Mouse (Mus musculus) forebrain, embryonic 12.5 days (tissue): ENCODE results near the gene Kars. TPM values are rescaled to one million over a fixed set of nuclear protein-coding genes. Genes with fewer than 3 reads are reported as not detected.

ENCODE experiments used
- ATAC-seq: fragments of 200-750 bp; cut with Nextera tagmentation; 2 replicates; pipeline ENCODE4 v1.8.0; 2017; ENCODE audit warnings: moderate TSS enrichment; ENCODE audit not compliant: low FRiP score
- H3K27ac ChIP-seq: fragments of 300-500 bp; sonication (generic); 2 replicates; pipeline ENCODE4 v1.5.1; 2016; ENCODE audit warnings: mild to moderate bottlenecking
- H3K27me3 ChIP-seq: fragments of 300-500 bp; sonication (generic); 2 replicates; pipeline ENCODE4 v1.6.1; 2016; ENCODE audit warnings: mild to moderate bottlenecking
- H3K36me3 ChIP-seq: fragments of 300-500 bp; sonication (generic); replicated peaks from 2 replicates; pipeline ENCODE4 v1.6.1; 2016; ENCODE audit warnings: mild to moderate bottlenecking
- H3K4me1 ChIP-seq: fragments of 300-500 bp; sonication (generic); 2 replicates; pipeline ENCODE4 v1.6.1; 2016
- H3K4me2 ChIP-seq: fragments of 300-500 bp; sonication (generic); 2 replicates; pipeline ENCODE4 v1.6.1; 2016; ENCODE audit warnings: mild to moderate bottlenecking, moderate library complexity
- H3K4me3 ChIP-seq: fragments of 300-500 bp; sonication (generic); replicated peaks from 2 replicates; pipeline ENCODE4 v1.5.1; 2016; ENCODE audit warnings: mild to moderate bottlenecking
- H3K9ac ChIP-seq: fragments of 300-500 bp; sonication (generic); 2 replicates; pipeline ENCODE4 v1.6.1; 2016; ENCODE audit warnings: mild to moderate bottlenecking
- H3K9me3 ChIP-seq: fragments of 300-500 bp; sonication (generic); 2 replicates; pipeline ENCODE4 v1.6.1; 2016
- WGBS: fragments of 180-500 bp; shearing (Covaris S2); methylation state at CpG from one replicate; pipeline ENCODE4 v1.1.7; 2016; 5-methylcytosine and 5-hydroxymethylcytosine counted together
- polyA plus RNA-seq: library from polyadenylated mRNA; unstranded; fragments of >200 nt; fragmentation: Nextera tagmentation; extraction: Ambion mirVana; gene quantifications from 2 replicates; pipeline ENCODE4 v1.2.1, GENCODE M21; 2016

Gene Kars
- polyA plus RNA-seq, 1 experiment from 2014 or later: 210 TPM

GRCm38 (mm10) chr8:111975706-111976105 is 35.4 kb downstream of the Kars start:
- H3K36me3 ChIP-seq: peaks cover 37% of the 10 kb centered on the region
- H3K27ac ChIP-seq: no peak overlapping the region
- no peaks in the 10 kb centered on the region for H3K4me1 ChIP-seq
- no peaks in the 10 kb centered on the region for H3K9me3 ChIP-seq
- H3K4me3 ChIP-seq: no peak overlapping the region
- H3K27me3 ChIP-seq: no peaks in the 10 kb centered on the region
- H3K4me2 ChIP-seq: no peak overlapping the region
- no peak overlapping the region for H3K9ac ChIP-seq
- 90% methylated on average over 2 of the region's 2 CpGs for WGBS
- no peak for ATAC-seq

- Histone ChIP-seq H3K9me3 (no peaks in the 10 kb centered on the region), H3K27ac (no peak overlapping the region), H3K4me3 (no peak overlapping the region), H3K4me1 (no peaks in the 10 kb centered on the region), H3K4me2 (no peak overlapping the region), H3K27me3 (no peaks in the 10 kb centered on the region), H3K9ac (no peak overlapping the region), H3K36me3 (peaks cover 37% of the 10 kb centered on the region)
- WGBS: 97% methylated on average over 12 of the region's 12 CpGs
- ATAC-seq: no peak
These were observed 37.0 kb downstream of the Kars start for GRCm38 (mm10) chr8:111974138-111974537.

- Histone ChIP-seq H3K9ac (no peak overlapping the region), H3K4me2 (no peak overlapping the region), H3K4me1 (no peaks in the 10 kb centered on the region), H3K4me3 (no peak overlapping the region), H3K9me3 (no peaks in the 10 kb centered on the region), H3K27ac (no peak overlapping the region), H3K27me3 (no peaks in the 10 kb centered on the region), H3K36me3 (peaks cover 27% of the 10 kb centered on the region)
- WGBS: 30% methylated on average over 5 of the region's 5 CpGs
- ATAC-seq: no peak
These were observed 42.1 kb downstream of the Kars start for GRCm38 (mm10) chr8:111968991-111969390.

- Histone ChIP-seq H3K4me3 (no peak overlapping the region), H3K4me1 (no peaks in the 10 kb centered on the region), H3K27me3 (no peaks in the 10 kb centered on the region), H3K9ac (no peak overlapping the region), H3K9me3 (no peaks in the 10 kb centered on the region), H3K36me3 (peaks cover 27% of the 10 kb centered on the region), H3K4me2 (no peak overlapping the region), H3K27ac (no peak overlapping the region)
- 85% methylated on average over 10 of the region's 10 CpGs for WGBS
- ATAC-seq: no peak
These were observed 42.6 kb downstream of the Kars start for GRCm38 (mm10) chr8:111968541-111968940.

GRCm38 (mm10) chr8:111967246-111967870 is 43.8 kb downstream of the Kars start:
- no peak for ATAC-seq
- no peak overlapping the region for H3K4me3 ChIP-seq
- WGBS: 87% methylated on average over 5 of the region's 5 CpGs
- no peaks in the 10 kb centered on the region for H3K4me1 ChIP-seq
- H3K27ac ChIP-seq: no peak overlapping the region
- H3K36me3 ChIP-seq: peaks cover 24% of the 10 kb centered on the region
- H3K27me3 ChIP-seq: no peaks in the 10 kb centered on the region
- no peak overlapping the region for H3K9ac ChIP-seq
- no peak overlapping the region for H3K4me2 ChIP-seq
- no peaks in the 10 kb centered on the region for H3K9me3 ChIP-seq

GRCm38 (mm10) chr8:111964849-111965561 is 46.1 kb downstream of the Kars start:
- Histone ChIP-seq H3K4me3 (no peak overlapping the region), H3K9me3 (no peaks in the 10 kb centered on the region), H3K36me3 (peaks cover 22% of the 10 kb centered on the region), H3K4me2 (no peak overlapping the region), H3K4me1 (no peaks in the 10 kb centered on the region), H3K9ac (no peak overlapping the region), H3K27me3 (no peaks in the 10 kb centered on the region), H3K27ac (no peak overlapping the region)
- no peak for ATAC-seq
- WGBS: 89% methylated on average over 7 of the region's 7 CpGs

- no peak for ATAC-seq
- Histone ChIP-seq H3K4me2 (no peak overlapping the region), H3K27ac (no peak overlapping the region), H3K9ac (no peak overlapping the region), H3K4me1 (no peaks in the 10 kb centered on the region), H3K9me3 (no peaks in the 10 kb centered on the region), H3K4me3 (no peak overlapping the region), H3K36me3 (peaks cover 22% of the 10 kb centered on the region), H3K27me3 (no peaks in the 10 kb centered on the region)
- WGBS: 78% methylated on average over 5 of the region's 5 CpGs
These were observed 46.8 kb downstream of the Kars start for GRCm38 (mm10) chr8:111964351-111964750.

GRCm38 (mm10) chr8:111963546-111963945 is 47.6 kb downstream of the Kars start:
- Histone ChIP-seq H3K9me3 (no peaks in the 10 kb centered on the region), H3K4me1 (no peaks in the 10 kb centered on the region), H3K4me2 (no peak overlapping the region), H3K4me3 (no peak overlapping the region), H3K27me3 (no peaks in the 10 kb centered on the region), H3K27ac (no peak overlapping the region), H3K36me3 (peaks cover 19% of the 10 kb centered on the region), H3K9ac (no peak overlapping the region)
- WGBS: 76% methylated on average over 4 of the region's 4 CpGs
- no peak for ATAC-seq

GRCm38 (mm10) chr8:111963091-111963490 is 48.0 kb downstream of the Kars start:
- Histone ChIP-seq H3K4me1 (no peaks in the 10 kb centered on the region), H3K27ac (no peak overlapping the region), H3K27me3 (no peaks in the 10 kb centered on the region), H3K4me2 (no peak overlapping the region), H3K9me3 (no peaks in the 10 kb centered on the region), H3K9ac (no peak overlapping the region), H3K36me3 (peaks cover 16% of the 10 kb centered on the region), H3K4me3 (no peak overlapping the region)
- ATAC-seq: no peak
- 67% methylated on average over 10 of the region's 10 CpGs for WGBS

GRCm38 (mm10) chr8:111962589-111962988 is 48.5 kb downstream of the Kars start:
- H3K4me3 ChIP-seq: no peak overlapping the region
- no peaks in the 10 kb centered on the region for H3K9me3 ChIP-seq
- H3K27me3 ChIP-seq: no peaks in the 10 kb centered on the region
- peaks cover 11% of the 10 kb centered on the region for H3K36me3 ChIP-seq
- no peak overlapping the region for H3K27ac ChIP-seq
- H3K4me2 ChIP-seq: no peak overlapping the region
- no peaks in the 10 kb centered on the region for H3K4me1 ChIP-seq
- H3K9ac ChIP-seq: no peak overlapping the region
- no peak for ATAC-seq
- 91% methylated on average over 1 of the region's 1 CpGs for WGBS

- no peaks in the 10 kb centered on the region for H3K27me3 ChIP-seq
- no peak overlapping the region for H3K27ac ChIP-seq
- H3K36me3 ChIP-seq: peaks cover 17% of the 10 kb centered on the region
- WGBS: 80% methylated on average over 3 of the region's 3 CpGs
- no peaks in the 10 kb centered on the region for H3K9me3 ChIP-seq
- no peak overlapping the region for H3K4me3 ChIP-seq
- H3K9ac ChIP-seq: no peak overlapping the region
- no peaks in the 10 kb centered on the region for H3K4me1 ChIP-seq
- no peak overlapping the region for H3K4me2 ChIP-seq
- ATAC-seq: no peak
These were observed 49.8 kb downstream of the Kars start for GRCm38 (mm10) chr8:111961330-111961729.

- H3K27ac ChIP-seq: no peak overlapping the region
These were observed 50.4 kb downstream of the Kars start for GRCm38 (mm10) chr8:111960591-111961321.

More at GRCm38 (mm10) chr8:111960591-111961321, 50.4 kb downstream of the Kars start:
- Histone ChIP-seq H3K9me3 (no peaks in the 10 kb centered on the region), H3K4me1 (no peaks in the 10 kb centered on the region), H3K27me3 (no peaks in the 10 kb centered on the region), H3K36me3 (peaks cover 19% of the 10 kb centered on the region), H3K4me2 (no peak overlapping the region), H3K9ac (no peak overlapping the region), H3K4me3 (no peak overlapping the region)
- ATAC-seq: no peak
- WGBS: 74% methylated on average over 15 of the region's 15 CpGs
